14 mouse cellular contexts compared by ENCODE assay signal in genomic region chr6:88205937-88206336, GRCm38 (mm10). TPM values are rescaled to one million over a fixed set of nuclear protein-coding genes. Genes with fewer than 3 reads are reported as not detected.
DNase-seq lines count a peak whose midpoint lies in the region; ATAC-seq and TF ChIP-seq lines count a peak whose summit lies in the region.
"Had no signal": no experiment of that assay in that cellular context is flagged by ENCODE, and none has a peak within 500 bp of the region (broad histone marks: within the 10 kb centered on the region; RNA-seq: fewer than 3 reads in every experiment).

No protein-coding gene starts in this region.

- no peak overlapping the region for H3K4me3 ChIP-seq in kidney, embryonic 14.5 days (ENCODE audit: low read length)
- no peak overlapping the region for H3K4me3 ChIP-seq in heart, embryonic 13.5 days
- H3K4me3 ChIP-seq in lung, postnatal 0 days (ENCODE audit: low read depth, low read length): no peak overlapping the region
- H3K4me3 ChIP-seq in forebrain, embryonic 11.5 days (ENCODE audit: low read depth, low read length): no peak overlapping the region
- H3K4me3 ChIP-seq: hindbrain, embryonic 10.5 days; left cerebral cortex, adult 2 months had no signal

- H3K27me3 ChIP-seq in kidney, embryonic 14.5 days (ENCODE audit: control insufficient read depth, insufficient read depth, low read length): peaks cover 52% of the 10 kb centered on the region
- peaks cover 84% of the 10 kb centered on the region for H3K27me3 ChIP-seq in heart, embryonic 13.5 days (replicated peaks)
- H3K27me3 ChIP-seq in lung, postnatal 0 days (replicated peaks; ENCODE audit: insufficient read depth, low read length): peaks cover 34% of the 10 kb centered on the region
- H3K27me3 ChIP-seq in forebrain, embryonic 11.5 days (ENCODE audit: control insufficient read depth, insufficient read depth, low read length): peaks cover 61% of the 10 kb centered on the region

- no peak for ATAC-seq in kidney, embryonic 14.5 days (ENCODE audit: low FRiP score, low TSS enrichment)
- ATAC-seq in heart, embryonic 13.5 days (ENCODE audit: extremely low read depth, insufficient number of reproducible peaks, low FRiP score, low TSS enrichment): no peak
- ATAC-seq in lung, postnatal 0 days: peak; percentile 62
- no peak for ATAC-seq in forebrain, embryonic 11.5 days (replicated peaks; ENCODE audit: low FRiP score)

- DNase-seq in adrenal gland, adult 2 months: peak; percentile 50
- no peak for DNase-seq in adrenal gland, postnatal 25 days
- DNase-seq in kidney, adult 9 months: peak; percentile 47
- peak; percentile 22 for DNase-seq in lung, postnatal 0 days (ENCODE audit: low spot score)
- DNase-seq in forebrain, embryonic 11.5 days (ENCODE audit: low spot score): no peak
- DNase-seq in ovary, adult 18-20 months (ENCODE audit: low spot score): no peak
- DNase-seq: cerebellum, postnatal 36 days; right cerebral cortex, adult 18-20 months had no signal

- no peak overlapping the region for H3K9ac ChIP-seq in kidney, embryonic 14.5 days (ENCODE audit: low read depth, low read length)
- no peak overlapping the region; the same call in 1 of the 2 replicates for H3K9ac ChIP-seq in heart, embryonic 13.5 days
- H3K9ac ChIP-seq in lung, postnatal 0 days (replicated peaks; ENCODE audit: low read depth): no peak overlapping the region
- no peak overlapping the region for H3K9ac ChIP-seq in forebrain, embryonic 11.5 days (ENCODE audit: low read length)

- no peak overlapping the region for H3K4me2 ChIP-seq in kidney, embryonic 14.5 days (replicated peaks; ENCODE audit: low read depth, low read length)
- no peak overlapping the region for H3K4me2 ChIP-seq in heart, embryonic 13.5 days
- no peak overlapping the region for H3K4me2 ChIP-seq in lung, postnatal 0 days (replicated peaks; ENCODE audit: low read depth, low read length)
- H3K4me2 ChIP-seq in forebrain, embryonic 11.5 days (ENCODE audit: low read depth, low read length, severe bottlenecking): no peak overlapping the region

- no peaks in the 10 kb centered on the region for H3K9me3 ChIP-seq in kidney, embryonic 14.5 days (ENCODE audit: control insufficient read depth, low read length)
- no peaks in the 10 kb centered on the region for H3K9me3 ChIP-seq in heart, embryonic 13.5 days
- H3K9me3 ChIP-seq in lung, postnatal 0 days (ENCODE audit: low read length): no peaks in the 10 kb centered on the region
- no peaks in the 10 kb centered on the region for H3K9me3 ChIP-seq in forebrain, embryonic 11.5 days (ENCODE audit: control insufficient read depth, low read length)
- H3K9me3 ChIP-seq: hindbrain, embryonic 10.5 days had no signal

- no peak overlapping the region; the same call in 1 of the 2 replicates for H3K27ac ChIP-seq in kidney, embryonic 14.5 days (ENCODE audit: low read depth, low read length)
- H3K27ac ChIP-seq in heart, embryonic 13.5 days (replicated peaks): 0 out of 2 replicates have a peak overlapping the region, but pooled peaks have one; percentile 2
- no peak overlapping the region for H3K27ac ChIP-seq in lung, postnatal 0 days (ENCODE audit: low read length)
- no peak overlapping the region for H3K27ac ChIP-seq in forebrain, embryonic 11.5 days (ENCODE audit: low read depth, low read length)
- H3K27ac ChIP-seq: left cerebral cortex, adult 2 months had no signal

- no peak for TF ChIP-seq EP300 in lung, postnatal 0 days (IDR thresholded peaks at IDR 0.05)

- H3K4me1 ChIP-seq in kidney, embryonic 14.5 days (ENCODE audit: control insufficient read depth, insufficient read depth, low read length): peaks cover 31% of the 10 kb centered on the region; the same call in 1 of the 2 replicates
- peaks cover 29% of the 10 kb centered on the region for H3K4me1 ChIP-seq in heart, embryonic 13.5 days
- H3K4me1 ChIP-seq in lung, postnatal 0 days (ENCODE audit: insufficient read depth, low read depth, low read length): 0 out of 2 replicates have a peak, but pooled peaks cover 4% of the 10 kb centered on the region
- H3K4me1 ChIP-seq in forebrain, embryonic 11.5 days (replicated peaks; ENCODE audit: control insufficient read depth, insufficient read depth, low read length): no peaks in the 10 kb centered on the region

- no peaks in the 10 kb centered on the region; the same call in 1 of the 2 replicates for H3K36me3 ChIP-seq in kidney, embryonic 14.5 days (ENCODE audit: control insufficient read depth, insufficient read depth, low read length)
- no peaks in the 10 kb centered on the region for H3K36me3 ChIP-seq in heart, embryonic 13.5 days
- H3K36me3 ChIP-seq in lung, postnatal 0 days (ENCODE audit: insufficient read depth, low read length): no peaks in the 10 kb centered on the region
- H3K36me3 ChIP-seq in forebrain, embryonic 11.5 days (ENCODE audit: control insufficient read depth, insufficient read depth, low read length): no peaks in the 10 kb centered on the region
- H3K36me3 ChIP-seq: hindbrain, embryonic 10.5 days had no signal

- peak; percentile 30 for TF ChIP-seq CTCF in lung, postnatal 0 days (IDR thresholded peaks at IDR 0.05)

- WGBS in kidney, embryonic 14.5 days: 18% methylated on average over 9 of the region's 9 CpGs
- 32% methylated on average over 9 of the region's 9 CpGs for WGBS in heart, embryonic 13.5 days
- 22% methylated on average over 9 of the region's 9 CpGs for WGBS in lung, postnatal 0 days
- 10% methylated on average over 9 of the region's 9 CpGs for WGBS in forebrain, embryonic 11.5 days

RNA-seq across cellular contexts. Expression of gene Gata2, which starts 12.2 kb away (rescaled TPM):
- total RNA-seq in adrenal gland, adult 2 months (2021): 10 to 100 TPM; 23.0 to 52.6 TPM
- polyA plus RNA-seq in adrenal gland, adult 2 months (2012; rRNA removed): 167 and 184 TPM in 2 replicates
- 25.6 and 37.7 TPM in 2 replicates for total RNA-seq in adrenal gland, postnatal 25 days (2021)
- 27.2 and 44.6 TPM in 2 replicates for polyA plus RNA-seq in kidney, embryonic 14.5 days (2014; fragmentation: Nextera tagmentation; extraction: Ambion mirVana)
- polyA plus RNA-seq in heart, embryonic 13.5 days (2015; fragmentation: Nextera tagmentation; extraction: Ambion mirVana): 14.3 and 17.6 TPM in 2 replicates
- 86.2 and 104 TPM in 2 replicates for polyA plus RNA-seq in lung, postnatal 0 days (2015; fragmentation: Nextera tagmentation; extraction: Ambion mirVana)
- polyA plus RNA-seq in forebrain, embryonic 11.5 days (2014; fragmentation: Nextera tagmentation; extraction: Ambion mirVana): 6.3 and 7.9 TPM in 2 replicates

RNA-seq across cellular contexts. Expression of gene Dnajb8, which starts 16.1 kb away (rescaled TPM):
- not detected for total RNA-seq in adrenal gland, adult 2 months (2021)
- polyA plus RNA-seq in adrenal gland, adult 2 months (2012; rRNA removed): not detected in 2 replicates
- not detected in 2 replicates for total RNA-seq in adrenal gland, postnatal 25 days (2021)
- polyA plus RNA-seq in kidney, embryonic 14.5 days (2014; fragmentation: Nextera tagmentation; extraction: Ambion mirVana): not detected in 2 replicates
- not detected in 2 replicates for polyA plus RNA-seq in heart, embryonic 13.5 days (2015; fragmentation: Nextera tagmentation; extraction: Ambion mirVana)
- not detected in 2 replicates for polyA plus RNA-seq in lung, postnatal 0 days (2015; fragmentation: Nextera tagmentation; extraction: Ambion mirVana)
- polyA plus RNA-seq in forebrain, embryonic 11.5 days (2014; fragmentation: Nextera tagmentation; extraction: Ambion mirVana): not detected in 2 replicates
- total RNA-seq: left cerebral cortex, adult 2 months; liver, adult 2 months; megakaryocyte progenitor cell, adult 5-6 weeks had no signal
- polyA plus RNA-seq: hindbrain, embryonic 10.5 days; liver, adult 2 months had no signal

Comparison
In these comparisons a context has a peak if more than half of its experiments do, and no peak if none do; other contexts are left out.
1. DNase-seq: peak in adrenal gland, adult 2 months (single experiment), kidney, adult 9 months (single experiment) and lung, postnatal 0 days (single experiment); none in adrenal gland, postnatal 25 days (single experiment), forebrain, embryonic 11.5 days (single experiment) and ovary, adult 18-20 months (single experiment).